Mouse (Mus musculus) midbrain, embryonic 13.5 days (tissue): Measurements from ENCODE around the gene Nop9. TPM values are rescaled to one million over a fixed set of nuclear protein-coding genes. Genes with fewer than 3 reads are reported as not detected.

Experiments
- ATAC-seq: fragments of 200-750 bp; cut with Nextera tagmentation; 2 replicates; pipeline ENCODE4 v1.8.0; 2017; ENCODE audit warnings: mild to moderate bottlenecking, moderate TSS enrichment, moderate library complexity
- H3K27ac ChIP-seq: fragments of 300-500 bp; sonication (generic); 2 replicates; pipeline ENCODE4 v1.5.1; 2015; ENCODE audit warnings: inconsistent platforms, mild to moderate bottlenecking, moderate library complexity
- H3K27me3 ChIP-seq: fragments of 300-500 bp; sonication (generic); 2 replicates; pipeline ENCODE4 v1.6.1; 2015; ENCODE audit warnings: mild to moderate bottlenecking, inconsistent platforms
- H3K36me3 ChIP-seq: fragments of 300-500 bp; sonication (generic); 2 replicates; pipeline ENCODE4 v1.6.1; 2015; ENCODE audit warnings: mild to moderate bottlenecking, inconsistent platforms
- H3K4me1 ChIP-seq: fragments of 300-500 bp; sonication (generic); replicated peaks from 2 replicates; pipeline ENCODE4 v1.6.1; 2015; ENCODE audit warnings: inconsistent platforms
- H3K4me2 ChIP-seq: fragments of 300-500 bp; sonication (generic); replicated peaks from 2 replicates; pipeline ENCODE4 v1.6.1; 2015; ENCODE audit warnings: moderate library complexity, mild to moderate bottlenecking, inconsistent platforms
- H3K4me3 ChIP-seq: fragments of 300-500 bp; sonication (generic); replicated peaks from 2 replicates; pipeline ENCODE4 v1.5.1; 2015; ENCODE audit warnings: mild to moderate bottlenecking, inconsistent platforms
- H3K9ac ChIP-seq: fragments of 300-500 bp; sonication (generic); replicated peaks from 2 replicates; pipeline ENCODE4 v1.6.1; 2015; ENCODE audit warnings: mild to moderate bottlenecking, inconsistent platforms
- H3K9me3 ChIP-seq: fragments of 300-500 bp; sonication (generic); 2 replicates; pipeline ENCODE4 v1.6.1; 2016; ENCODE audit warnings: mild to moderate bottlenecking, inconsistent platforms
- WGBS: fragments of 180-500 bp; shearing (Covaris S2); methylation state at CpG from one replicate; pipeline ENCODE4 v1.1.7; 2015; 5-methylcytosine and 5-hydroxymethylcytosine counted together
- polyA plus RNA-seq: library from polyadenylated mRNA; unstranded; fragments of >200 nt; fragmentation: Nextera tagmentation; extraction: Ambion mirVana; gene quantifications from 2 replicates; pipeline ENCODE4 v1.2.1, GENCODE M21; 2015

The Nop9 gene
- polyA plus RNA-seq, 1 experiment from 2014 or later = 36.2 TPM

DNA sequence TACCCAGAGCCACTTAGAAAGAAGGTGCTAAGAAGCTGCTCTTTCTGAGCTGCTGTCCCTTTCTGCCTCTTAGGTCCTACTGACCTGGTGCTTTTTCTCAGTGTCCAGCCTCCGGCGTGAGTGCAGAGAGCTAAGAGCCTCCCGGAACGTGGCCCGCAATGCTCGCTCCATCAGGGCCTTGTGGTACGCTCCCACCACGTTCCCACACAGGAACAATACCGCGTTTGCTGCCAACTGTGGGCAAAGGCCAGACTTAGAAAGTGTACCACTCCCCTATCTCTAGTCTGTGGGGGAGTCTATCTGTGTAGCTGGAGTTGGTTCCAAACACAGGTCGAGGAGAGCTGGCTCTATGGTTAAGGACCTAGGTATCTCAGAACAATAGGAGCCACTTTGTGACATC, 35.2 kb downstream of the Nop9 start:
- H3K9ac ChIP-seq = no peak overlapping the region
- H3K4me3 ChIP-seq = no peak overlapping the region
- H3K36me3 ChIP-seq = no peaks in the 10 kb centered on the region
- no peaks in the 10 kb centered on the region for H3K9me3 ChIP-seq
- peaks cover 20% of the 10 kb centered on the region for H3K4me1 ChIP-seq
- no peak overlapping the region for H3K27ac ChIP-seq
- peaks cover 44% of the 10 kb centered on the region for H3K27me3 ChIP-seq
- WGBS = 80% methylated on average over 11 of the region's 11 CpGs
- peak; percentile 14; the same call in 1 of the 2 replicates for ATAC-seq
- H3K4me2 ChIP-seq = no peak overlapping the region

GRCm38 (mm10) chr14:55781310-55781709, 35.8 kb downstream of the Nop9 start:
- Histone ChIP-seq H3K27me3 (peaks cover 50% of the 10 kb centered on the region), H3K9ac (no peak overlapping the region), H3K9me3 (no peaks in the 10 kb centered on the region), H3K36me3 (no peaks in the 10 kb centered on the region), H3K4me1 (peaks cover 20% of the 10 kb centered on the region), H3K4me3 (peak overlapping the region; percentile 14; the same call in 1 of the 2 replicates), H3K27ac (no peak overlapping the region), H3K4me2 (peak overlapping the region; percentile 40)
- WGBS = 16% methylated on average over 14 of the region's 14 CpGs
- peak; percentile 66 for ATAC-seq

DNA sequence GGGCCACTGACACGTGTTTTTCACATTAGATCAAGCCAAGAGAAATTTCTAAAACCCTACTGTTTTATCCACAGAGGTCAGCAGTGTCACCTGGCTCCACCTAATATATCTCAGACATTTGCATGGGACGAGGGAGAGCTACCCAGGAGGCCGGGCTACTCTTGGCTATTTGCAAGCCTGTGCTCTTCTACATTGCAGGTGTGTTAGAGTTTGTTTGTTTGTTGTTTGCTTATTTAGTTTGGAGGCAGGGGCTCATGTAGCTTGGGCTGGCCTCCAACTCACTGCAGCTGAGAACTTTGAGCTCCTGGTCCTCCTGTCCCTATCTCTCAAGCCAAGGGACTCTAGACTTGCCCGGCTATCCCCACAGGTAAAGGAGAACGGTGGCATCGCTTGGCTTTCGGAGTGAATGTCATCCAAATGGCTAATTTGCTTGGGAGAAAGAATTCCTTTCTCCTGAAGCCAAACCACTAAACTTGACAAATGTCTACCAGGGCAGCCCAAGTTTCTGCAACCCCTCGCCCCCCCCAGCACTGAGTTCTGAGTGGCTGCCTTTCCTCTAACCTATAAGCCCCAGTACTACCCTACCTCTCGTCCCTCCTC, 37.0 kb downstream of the Nop9 start:
- Histone ChIP-seq H3K4me1 (peaks cover 20% of the 10 kb centered on the region), H3K9me3 (no peaks in the 10 kb centered on the region), H3K9ac (no peak overlapping the region), H3K36me3 (no peaks in the 10 kb centered on the region), H3K27me3 (peaks cover 61% of the 10 kb centered on the region), H3K4me3 (no peak overlapping the region), H3K27ac (no peak overlapping the region), H3K4me2 (no peak overlapping the region)
- WGBS = 50% methylated on average over 9 of the region's 9 CpGs
- ATAC-seq = no peak

DNA sequence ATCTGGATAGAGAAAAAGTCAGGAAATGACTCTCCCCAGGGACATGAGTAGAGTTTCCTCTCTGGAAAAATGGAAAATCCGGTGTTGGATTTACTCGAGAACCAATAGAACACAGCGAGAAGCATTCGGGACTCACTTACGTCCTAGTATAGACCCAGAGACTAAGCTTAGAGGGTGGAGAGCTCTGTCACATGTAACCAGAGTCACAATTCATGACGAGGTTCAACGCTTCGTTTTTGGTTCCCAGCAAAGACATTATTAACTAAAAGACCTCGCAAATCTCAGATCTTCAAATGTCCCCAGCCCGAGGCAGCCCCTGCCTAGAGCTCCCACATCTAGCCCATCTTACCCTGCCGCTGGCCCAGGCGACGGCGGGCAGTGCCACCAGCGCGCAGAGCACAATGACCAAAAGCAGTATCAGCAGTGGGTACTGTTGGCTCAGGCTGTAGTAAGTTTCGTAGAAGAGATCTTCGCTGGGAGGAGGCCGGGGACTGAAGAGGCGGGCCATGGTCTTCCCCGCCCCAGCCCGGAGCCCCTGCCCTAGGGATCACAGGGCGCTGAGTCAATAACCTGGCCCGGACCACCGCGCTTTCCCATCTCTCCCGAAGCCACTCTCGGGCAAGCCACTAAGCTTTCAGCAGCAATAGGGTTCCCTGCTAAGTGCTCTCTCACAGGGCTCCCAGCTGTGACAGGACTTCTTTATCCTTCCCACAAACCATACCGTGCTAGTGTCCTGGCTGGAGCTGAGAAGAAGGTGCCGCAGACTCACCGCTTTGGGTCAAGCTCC, 37.9 kb downstream of the Nop9 start:
- Histone ChIP-seq H3K27ac (no peak overlapping the region), H3K4me3 (peak overlapping the region; percentile 26), H3K9me3 (no peaks in the 10 kb centered on the region), H3K36me3 (no peaks in the 10 kb centered on the region), H3K4me2 (peak overlapping the region; percentile 46), H3K9ac (peak overlapping the region; percentile 39; the same call in 1 of the 2 replicates), H3K27me3 (peaks cover 70% of the 10 kb centered on the region), H3K4me1 (peaks cover 24% of the 10 kb centered on the region)
- no peak for ATAC-seq
- 1% methylated on average over 31 of the region's 31 CpGs for WGBS

GRCm38 (mm10) chr14:55783958-55784235, 38.4 kb downstream of the Nop9 start, which contains the start of gene Adcy4:
Gene Adcy4, minus strand, starts transcription at chr14:55784095.
- Histone ChIP-seq H3K27me3 (peaks cover 76% of the 10 kb centered on the region), H3K9me3 (no peaks in the 10 kb centered on the region), H3K4me3 (peak within 1 kb of the TSS; percentile 26), H3K27ac (no peak within 1 kb of the TSS), H3K4me2 (peak within 1 kb of the TSS; percentile 46), H3K36me3 (no peaks in the 10 kb centered on the region), H3K4me1 (peaks cover 28% of the 10 kb centered on the region), H3K9ac (peak within 1 kb of the TSS; percentile 39; the same call in 1 of the 2 replicates)
- no peak for ATAC-seq
- 5% methylated on average over 13 of the region's 13 CpGs for WGBS

GRCm38 (mm10) chr14:55785195-55785594, 39.7 kb downstream of the Nop9 start:
- H3K27me3 ChIP-seq = peaks cover 89% of the 10 kb centered on the region
- H3K4me3 ChIP-seq = no peak overlapping the region
- 22% methylated on average over 6 of the region's 6 CpGs for WGBS
- ATAC-seq = no peak
- no peak overlapping the region for H3K9ac ChIP-seq
- H3K9me3 ChIP-seq = no peaks in the 10 kb centered on the region
- no peaks in the 10 kb centered on the region for H3K36me3 ChIP-seq
- no peak overlapping the region for H3K4me2 ChIP-seq
- H3K27ac ChIP-seq = no peak overlapping the region
- peaks cover 28% of the 10 kb centered on the region for H3K4me1 ChIP-seq

- Histone ChIP-seq H3K4me2 (no peak overlapping the region), H3K4me3 (no peak overlapping the region), H3K9me3 (no peaks in the 10 kb centered on the region), H3K4me1 (peaks cover 19% of the 10 kb centered on the region), H3K27ac (no peak overlapping the region), H3K36me3 (no peaks in the 10 kb centered on the region), H3K9ac (no peak overlapping the region), H3K27me3 (peaks cover 84% of the 10 kb centered on the region)
- 36% methylated on average over 11 of the region's 11 CpGs for WGBS
- ATAC-seq = no peak
Measured at GRCm38 (mm10) chr14:55787731-55788130, 42.2 kb downstream of the Nop9 start.

- Histone ChIP-seq H3K27me3 (peaks cover 77% of the 10 kb centered on the region), H3K27ac (no peak within 1 kb of the TSS), H3K4me2 (peak within 1 kb of the TSS; percentile 39), H3K9ac (peak within 1 kb of the TSS; percentile 33; the same call in 1 of the 2 replicates), H3K4me1 (peaks cover 14% of the 10 kb centered on the region), H3K36me3 (no peaks in the 10 kb centered on the region), H3K9me3 (no peaks in the 10 kb centered on the region), H3K4me3 (peak within 1 kb of the TSS; percentile 22)
- no peak for ATAC-seq
- WGBS = 7% methylated on average over 40 of the region's 40 CpGs
Measured at GRCm38 (mm10) chr14:55788256-55789050, 43.0 kb downstream of the Nop9 start, which contains the start of gene Ripk3. Gene Ripk3, minus strand, starts transcription at chr14:55788865.

- H3K9ac ChIP-seq = no peak overlapping the region
- no peak overlapping the region for H3K4me2 ChIP-seq
- H3K27ac ChIP-seq = no peak overlapping the region
- H3K27me3 ChIP-seq = peaks cover 27% of the 10 kb centered on the region
- 82% methylated on average over 2 of the region's 2 CpGs for WGBS
- H3K4me3 ChIP-seq = no peak overlapping the region
- no peak for ATAC-seq
- H3K4me1 ChIP-seq = 0 out of 2 replicates have a peak, but pooled peaks cover 3% of the 10 kb centered on the region
- no peaks in the 10 kb centered on the region for H3K36me3 ChIP-seq
- no peaks in the 10 kb centered on the region for H3K9me3 ChIP-seq
Measured at GRCm38 (mm10) chr14:55793461-55793860, 48.0 kb downstream of the Nop9 start.

DNA sequence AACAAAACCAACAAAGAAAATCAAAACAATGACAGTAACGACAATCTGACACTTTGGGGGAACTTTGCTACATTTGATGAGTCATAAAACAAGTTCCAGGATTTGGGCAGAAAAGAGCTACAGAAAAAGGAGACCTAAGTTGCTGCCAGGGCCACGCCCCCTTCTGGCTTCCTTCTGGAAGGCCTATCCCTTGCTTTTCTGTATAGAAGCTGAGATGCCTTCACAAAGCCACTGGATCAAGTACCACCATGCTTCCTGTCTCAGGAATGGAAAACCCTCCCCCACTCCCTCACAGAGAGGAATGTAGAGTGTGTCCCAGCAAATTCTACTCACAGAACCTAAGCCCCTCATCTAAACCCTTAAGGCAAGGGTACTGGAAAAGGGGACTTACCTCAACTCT, 48.5 kb downstream of the Nop9 start:
- H3K9ac ChIP-seq = no peak overlapping the region
- H3K9me3 ChIP-seq = no peaks in the 10 kb centered on the region
- no peak overlapping the region for H3K27ac ChIP-seq
- no peak for ATAC-seq
- no peak overlapping the region for H3K4me3 ChIP-seq
- no peaks in the 10 kb centered on the region for H3K4me1 ChIP-seq
- H3K27me3 ChIP-seq = peaks cover 22% of the 10 kb centered on the region
- no peaks in the 10 kb centered on the region for H3K36me3 ChIP-seq
- WGBS = 67% methylated on average over 2 of the region's 2 CpGs
- no peak overlapping the region for H3K4me2 ChIP-seq

DNA sequence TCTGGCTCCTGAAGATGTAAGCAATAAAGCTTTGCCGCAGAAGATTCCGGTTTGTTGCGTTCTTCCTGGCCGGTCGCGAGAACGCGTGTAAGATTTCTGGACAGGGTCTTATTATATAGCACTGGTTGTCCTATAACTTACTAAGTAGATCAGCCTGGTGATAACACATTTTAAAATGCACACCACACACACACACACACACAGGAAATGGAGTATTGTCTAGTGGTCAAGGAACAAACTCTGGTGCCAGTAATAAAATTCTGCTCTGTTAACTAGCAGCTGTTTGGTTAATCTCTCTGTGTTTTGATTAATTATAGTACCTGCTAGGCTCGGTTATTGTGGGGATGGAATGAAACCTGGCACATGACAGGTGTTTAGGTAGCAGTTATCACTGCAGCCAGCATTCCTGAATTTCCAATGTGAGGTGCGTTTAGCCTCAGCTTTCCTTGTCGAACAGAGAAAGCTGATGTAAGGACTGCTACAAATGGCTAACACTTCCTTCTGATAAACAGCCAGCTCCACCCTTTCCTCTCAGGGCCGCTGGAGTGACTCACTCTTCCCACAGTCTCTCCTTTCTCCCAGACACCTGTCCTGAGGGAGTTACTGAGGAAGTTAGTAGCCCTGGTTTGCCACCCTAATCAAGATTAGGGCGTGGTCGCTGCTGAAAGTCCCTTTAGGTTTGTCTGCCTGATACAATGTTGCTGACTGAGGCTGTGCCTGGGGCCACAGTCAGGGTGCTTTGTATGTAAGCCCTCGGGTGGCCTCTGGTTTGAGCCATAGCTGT, 50.1 kb downstream of the Nop9 start:
- Histone ChIP-seq H3K27ac (no peak overlapping the region), H3K9ac (no peak overlapping the region), H3K4me3 (no peak overlapping the region), H3K9me3 (no peaks in the 10 kb centered on the region), H3K27me3 (peaks cover 5% of the 10 kb centered on the region; the same call in 1 of the 2 replicates), H3K4me2 (no peak overlapping the region), H3K36me3 (no peaks in the 10 kb centered on the region), H3K4me1 (no peaks in the 10 kb centered on the region)
- ATAC-seq = no peak
- WGBS = 87% methylated on average over 15 of the region's 15 CpGs
